Mouse (Mus musculus) liver, embryonic 12.5 days (tissue): Measurements from ENCODE around the gene Rnf130. TPM values are rescaled to one million over a fixed set of nuclear protein-coding genes. Genes with fewer than 3 reads are reported as not detected.
A peak's percentile ranks its signal among the peaks of the same experiment; 100 is the strongest.

Source experiments
- ATAC-seq: fragments of 200-750 bp; cut with Nextera tagmentation; 2 replicates; pipeline ENCODE4 v1.8.0; 2017; ENCODE audit warnings: moderate number of reproducible peaks, mild to moderate bottlenecking, moderate library complexity
- H3K27ac ChIP-seq: fragments of 300-500 bp; sonication (generic); 2 replicates; pipeline ENCODE4 v1.5.1; 2016; ENCODE audit warnings: mild to moderate bottlenecking
- H3K27me3 ChIP-seq: fragments of 300-500 bp; sonication (generic); replicated peaks from 2 replicates; pipeline ENCODE4 v1.6.1; 2016; ENCODE audit warnings: mild to moderate bottlenecking, moderate library complexity
- H3K36me3 ChIP-seq: fragments of 300-500 bp; sonication (generic); 2 replicates; pipeline ENCODE4 v1.6.1; 2016; ENCODE audit warnings: mild to moderate bottlenecking, moderate library complexity
- H3K4me1 ChIP-seq: fragments of 300-500 bp; sonication (generic); 2 replicates; pipeline ENCODE4 v1.6.1; 2016
- H3K4me2 ChIP-seq: fragments of 300-500 bp; sonication (generic); 2 replicates; pipeline ENCODE4 v1.6.1; 2016; ENCODE audit warnings: mild to moderate bottlenecking, moderate library complexity
- H3K4me3 ChIP-seq: fragments of 300-500 bp; sonication (generic); 2 replicates; pipeline ENCODE4 v1.5.1; 2016; ENCODE audit warnings: mild to moderate bottlenecking, moderate library complexity
- H3K9ac ChIP-seq: fragments of 300-500 bp; sonication (generic); 2 replicates; pipeline ENCODE4 v1.6.1; 2016; ENCODE audit warnings: mild to moderate bottlenecking, moderate library complexity
- H3K9me3 ChIP-seq: fragments of 300-500 bp; sonication (generic); replicated peaks from 2 replicates; pipeline ENCODE4 v1.6.1; 2016; ENCODE audit warnings: mild to moderate bottlenecking, moderate library complexity
- WGBS: fragments of 180-500 bp; shearing (Covaris S2); methylation state at CpG from one replicate; pipeline ENCODE4 v1.1.7; 2016; ENCODE audit not compliant: insufficient replicate concordance; 5-methylcytosine and 5-hydroxymethylcytosine counted together
- polyA plus RNA-seq: library from polyadenylated mRNA; unstranded; fragments of >200 nt; fragmentation: Nextera tagmentation; extraction: Ambion mirVana; gene quantifications from 2 replicates; pipeline ENCODE4 v1.2.1, GENCODE M21; 2016

Rnf130 gene
- 39.2 and 39.7 TPM in 2 replicates for polyA plus RNA-seq

DNA sequence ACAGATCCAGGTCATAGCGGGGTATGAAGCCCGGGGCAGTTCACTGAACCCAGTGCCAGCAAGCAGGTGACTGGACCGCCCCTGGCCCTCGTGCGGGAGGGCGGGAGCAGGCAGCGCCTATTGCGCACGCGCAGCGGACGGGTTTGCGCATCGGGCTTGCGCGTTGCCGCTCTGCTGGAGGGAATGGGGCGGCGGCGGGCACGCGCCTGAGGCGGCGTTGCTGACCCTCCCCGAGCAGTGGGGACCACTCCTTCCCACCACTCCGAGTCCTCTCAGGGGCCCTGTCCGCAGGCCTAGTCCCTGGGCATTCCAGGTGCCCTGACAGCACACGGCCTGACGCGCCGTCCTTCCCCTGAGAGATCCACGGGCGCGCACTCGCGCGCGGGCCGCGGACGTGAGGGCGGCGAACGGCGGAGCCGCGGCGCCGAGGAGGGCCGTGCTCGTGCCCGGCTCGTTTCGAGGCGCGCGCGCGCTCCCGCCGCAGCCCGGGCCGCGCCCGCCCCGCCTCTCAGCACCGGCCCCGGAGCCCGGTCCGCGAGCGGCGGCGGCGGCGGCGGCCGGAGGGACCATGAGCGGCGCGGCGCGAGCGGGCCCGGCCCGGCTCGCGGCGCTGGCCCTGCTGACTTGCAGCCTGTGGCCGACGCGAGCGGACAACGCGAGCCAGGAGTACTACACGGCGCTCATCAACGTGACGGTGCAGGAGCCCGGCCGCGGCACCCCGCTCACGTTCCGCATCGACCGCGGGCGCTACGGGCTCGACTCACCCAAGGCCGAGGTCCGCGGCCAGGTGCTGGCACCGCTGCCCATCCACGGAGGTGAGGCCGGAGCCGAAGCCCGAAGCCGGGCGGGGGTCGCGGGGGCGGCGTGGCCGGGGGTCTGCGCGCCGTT, at the start of gene Rnf130:
Rnf130 (plus strand) TSS at position 514 of the 888 bp plus-strand sequence.
- no peaks in the 10 kb centered on the region for H3K9me3 ChIP-seq
- H3K9ac ChIP-seq: peak within 1 kb of the TSS; percentile 88
- peak within 1 kb of the TSS; percentile 100 for H3K4me2 ChIP-seq
- peaks cover 19% of the 10 kb centered on the region; the same call in 1 of the 2 replicates for H3K27me3 ChIP-seq
- peak within 1 kb of the TSS; percentile 84 for H3K27ac ChIP-seq
- peak; percentile 87 for ATAC-seq
- peaks cover 45% of the 10 kb centered on the region for H3K4me1 ChIP-seq
- H3K4me3 ChIP-seq: peak within 1 kb of the TSS; percentile 80
- no peaks in the 10 kb centered on the region for H3K36me3 ChIP-seq
- under 1% methylated on average over 82 of the region's 129 CpGs for WGBS

DNA sequence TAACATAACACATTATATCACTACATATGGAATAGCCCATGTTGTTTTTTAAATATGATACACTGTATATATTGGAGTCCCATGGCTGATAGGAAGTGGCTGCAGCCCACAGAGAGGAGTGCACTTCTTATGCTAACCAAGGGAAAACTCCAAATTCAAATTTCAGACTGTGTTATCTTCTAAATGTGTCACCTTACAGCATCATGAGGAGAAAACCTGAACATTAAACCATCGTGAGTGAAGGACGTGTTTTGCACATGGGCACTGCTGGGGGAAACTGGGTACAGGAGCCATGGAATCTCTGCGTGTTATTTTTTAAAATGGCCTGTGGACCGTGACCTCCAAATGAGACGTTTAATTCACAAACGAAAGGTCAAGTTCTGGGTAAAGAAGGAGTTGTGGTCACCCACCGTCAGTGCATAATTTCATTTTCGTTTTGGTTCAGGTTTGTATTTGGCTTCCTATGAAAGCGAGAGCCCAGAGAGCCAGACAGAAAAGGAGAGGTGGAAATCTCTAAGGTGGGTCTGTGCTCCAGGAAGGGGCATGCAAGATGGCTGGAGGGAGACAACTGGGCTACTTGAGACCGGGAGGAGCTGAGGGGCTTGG, 47.1 kb upstream of the Rnf130 start:
- no peak overlapping the region for H3K4me2 ChIP-seq
- no peak for ATAC-seq
- no peaks in the 10 kb centered on the region for H3K9me3 ChIP-seq

DNA sequence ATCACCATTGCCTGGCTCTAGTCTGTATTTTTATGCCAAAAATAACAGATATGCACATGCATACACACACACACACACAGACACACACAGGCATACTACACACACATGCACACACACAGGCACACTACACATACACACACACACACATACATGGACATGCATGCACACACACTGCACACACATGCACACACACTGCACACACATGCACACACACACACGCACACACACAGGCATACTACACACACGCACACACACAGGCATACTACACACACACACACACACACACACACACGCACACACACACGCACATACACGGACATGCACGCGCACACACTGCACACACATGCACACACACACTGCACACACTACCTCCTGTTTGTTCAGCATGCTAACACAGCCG, 46.2 kb upstream of the Rnf130 start:
- Histone ChIP-seq H3K9ac (no peak overlapping the region), H3K9me3 (no peaks in the 10 kb centered on the region), H3K36me3 (no peaks in the 10 kb centered on the region), H3K27ac (no peak overlapping the region), H3K4me2 (no peak overlapping the region), H3K27me3 (no peaks in the 10 kb centered on the region), H3K4me3 (no peak overlapping the region), H3K4me1 (peaks cover 41% of the 10 kb centered on the region)
- ATAC-seq: no peak
- 89% methylated on average over 8 of the region's 8 CpGs for WGBS

More for the DNA sequence above, 47.1 kb upstream of the Rnf130 start:
- no peaks in the 10 kb centered on the region for H3K27me3 ChIP-seq
- H3K9ac ChIP-seq: no peak overlapping the region
- no peaks in the 10 kb centered on the region for H3K36me3 ChIP-seq
- 80% methylated on average over 10 of the region's 10 CpGs for WGBS
- peaks cover 33% of the 10 kb centered on the region for H3K4me1 ChIP-seq
- H3K4me3 ChIP-seq: no peak overlapping the region
- H3K27ac ChIP-seq: no peak overlapping the region

DNA sequence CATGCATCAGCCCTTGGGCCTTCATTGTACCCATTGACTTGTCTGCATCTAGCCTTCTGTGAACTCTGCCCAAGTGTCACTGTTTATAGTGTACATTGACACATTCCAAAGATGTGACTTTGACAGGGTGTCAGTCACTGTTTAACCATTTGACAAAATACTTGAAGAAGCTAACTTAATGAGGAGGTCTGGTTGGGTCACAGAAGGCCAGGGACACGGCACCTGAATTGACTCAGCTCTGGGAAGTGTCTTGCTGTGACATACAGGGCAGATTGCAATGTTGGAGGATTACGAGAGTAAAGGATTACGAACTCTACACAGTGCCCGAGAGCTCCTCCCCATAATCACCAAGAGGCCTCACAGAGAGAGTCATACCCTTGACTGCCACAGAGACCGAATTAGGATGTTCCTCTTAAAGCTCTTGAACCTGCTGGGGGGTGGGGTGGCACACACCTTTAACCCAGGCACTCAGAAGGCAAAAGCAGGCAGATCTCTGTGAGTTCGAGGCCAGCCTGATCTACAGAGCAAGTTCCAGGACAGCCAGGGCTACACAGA, 44.4 kb upstream of the Rnf130 start:
- H3K4me1 ChIP-seq: peaks cover 59% of the 10 kb centered on the region
- no peaks in the 10 kb centered on the region for H3K27me3 ChIP-seq
- peak overlapping the region; percentile 56 for H3K4me2 ChIP-seq
- H3K27ac ChIP-seq: peak overlapping the region; percentile 92
- 47% methylated on average over 6 of the region's 6 CpGs for WGBS
- peak overlapping the region; percentile 52 for H3K9ac ChIP-seq
- no peak for ATAC-seq
- H3K4me3 ChIP-seq: no peak overlapping the region
- H3K36me3 ChIP-seq: no peaks in the 10 kb centered on the region
- H3K9me3 ChIP-seq: no peaks in the 10 kb centered on the region

DNA sequence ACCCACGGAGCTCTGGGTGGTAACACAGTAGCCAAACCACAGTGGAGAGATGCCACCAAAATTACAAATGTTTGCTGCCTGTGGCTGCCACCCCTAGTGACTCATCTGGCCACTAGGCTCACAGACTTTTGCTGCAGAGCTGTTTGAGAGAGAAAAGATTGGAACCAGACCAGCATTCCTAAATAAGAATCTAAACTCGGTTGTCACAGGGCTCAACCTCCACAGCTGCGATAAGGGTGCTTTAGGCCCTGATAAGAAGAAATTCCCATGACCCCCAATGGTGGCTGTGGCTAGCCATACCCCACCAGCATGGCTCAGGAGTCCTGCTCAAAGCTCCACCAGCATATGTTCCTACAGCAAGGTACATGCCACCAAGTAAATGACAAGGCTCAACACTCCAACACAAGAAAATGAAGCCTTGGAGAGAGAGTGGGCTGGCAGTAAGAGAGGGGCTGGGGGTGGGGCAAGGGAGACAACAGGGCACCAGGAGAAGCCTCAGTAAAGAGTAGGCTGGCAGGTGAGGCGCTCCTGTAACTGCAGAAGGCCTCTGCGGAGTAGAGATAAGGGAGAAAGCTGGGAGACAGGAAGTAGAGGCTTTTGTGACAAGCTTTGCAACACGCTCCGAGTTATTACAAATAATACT, 43.7 kb upstream of the Rnf130 start:
- Histone ChIP-seq H3K4me1 (peaks cover 65% of the 10 kb centered on the region), H3K27ac (peak overlapping the region; percentile 92), H3K4me3 (no peak overlapping the region; the same call in 1 of the 2 replicates), H3K36me3 (no peaks in the 10 kb centered on the region), H3K9ac (peak overlapping the region; percentile 52), H3K4me2 (peak overlapping the region; percentile 56), H3K27me3 (no peaks in the 10 kb centered on the region), H3K9me3 (no peaks in the 10 kb centered on the region)
- peak; percentile 84 for ATAC-seq
- WGBS: 6% methylated on average over 7 of the region's 7 CpGs

DNA sequence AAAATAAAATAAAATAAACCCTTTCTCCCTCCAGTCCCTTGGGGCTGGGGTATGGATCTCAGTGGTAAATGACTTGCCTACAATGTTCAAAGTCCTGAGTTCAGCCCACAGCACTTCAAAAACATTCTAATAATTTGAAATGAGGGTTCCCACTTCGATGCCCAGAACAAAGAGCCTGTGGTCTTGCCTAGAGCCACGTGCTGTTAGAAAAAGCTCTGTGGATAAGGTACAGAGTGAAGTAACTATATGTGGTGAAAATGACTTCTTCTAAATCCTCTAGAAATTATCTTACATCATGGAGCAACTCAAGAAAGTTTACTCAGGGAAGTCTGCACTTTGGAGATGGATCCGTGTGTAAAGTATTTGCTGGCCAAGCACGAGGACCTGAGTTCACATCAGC, 43.1 kb upstream of the Rnf130 start:
- no peaks in the 10 kb centered on the region for H3K36me3 ChIP-seq
- H3K27me3 ChIP-seq: no peaks in the 10 kb centered on the region
- no peak overlapping the region for H3K4me3 ChIP-seq
- no peak for ATAC-seq
- peaks cover 66% of the 10 kb centered on the region for H3K4me1 ChIP-seq
- H3K9me3 ChIP-seq: no peaks in the 10 kb centered on the region
- peak overlapping the region; percentile 56 for H3K4me2 ChIP-seq
- H3K9ac ChIP-seq: 0 out of 2 replicates have a peak overlapping the region, but pooled peaks have one; percentile 52
- H3K27ac ChIP-seq: peak overlapping the region; percentile 92
- 38% methylated on average over 4 of the region's 4 CpGs for WGBS

- Histone ChIP-seq H3K4me2 (no peak overlapping the region), H3K27ac (peak overlapping the region; percentile 92), H3K9me3 (no peaks in the 10 kb centered on the region), H3K9ac (no peak overlapping the region), H3K4me1 (peaks cover 66% of the 10 kb centered on the region), H3K27me3 (no peaks in the 10 kb centered on the region), H3K4me3 (no peak overlapping the region), H3K36me3 (no peaks in the 10 kb centered on the region)
- ATAC-seq: no peak
- whole genome bisulfite sequencing: 33% methylated on average over 4 of the region's 4 CpGs
These were observed 42.3 kb upstream of the Rnf130 start for GRCm38 (mm10) chr11:49982881-49983280.

DNA sequence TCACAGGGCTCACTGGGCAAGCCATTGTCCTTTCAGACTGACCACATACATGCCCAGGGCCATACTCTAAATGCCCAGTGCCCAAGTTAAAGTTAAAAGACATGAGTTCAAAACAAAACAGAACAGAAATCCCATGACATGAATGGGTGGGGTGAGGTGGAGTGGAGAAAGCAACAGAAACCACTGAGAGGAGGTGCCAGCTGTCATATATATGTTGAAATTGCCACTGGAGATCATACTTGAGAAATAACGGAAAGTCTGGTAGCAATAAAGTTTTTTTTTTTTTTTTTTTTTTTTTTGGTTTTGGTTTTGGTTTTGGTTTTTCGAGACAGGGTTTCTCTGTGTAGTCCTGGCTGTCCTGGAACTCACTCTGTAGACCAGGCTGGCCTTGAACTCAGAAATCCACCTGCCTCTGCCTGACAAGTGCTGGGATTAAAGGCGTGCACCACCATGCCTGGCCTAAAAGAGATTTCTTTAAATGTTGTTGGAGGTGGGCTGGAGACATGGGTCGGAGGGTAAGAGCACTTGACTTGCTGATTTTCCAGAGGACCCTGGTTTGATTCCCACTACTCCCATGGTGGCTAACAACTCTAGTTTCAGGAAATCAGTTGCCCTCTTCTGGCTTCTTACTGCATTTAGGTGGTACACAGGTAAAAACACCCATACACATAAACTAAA, 41.1 kb upstream of the Rnf130 start:
- Histone ChIP-seq H3K36me3 (no peaks in the 10 kb centered on the region), H3K4me1 (peaks cover 66% of the 10 kb centered on the region), H3K9ac (peak overlapping the region; percentile 22; the same call in 1 of the 2 replicates), H3K27me3 (no peaks in the 10 kb centered on the region), H3K9me3 (no peaks in the 10 kb centered on the region), H3K4me3 (no peak overlapping the region), H3K4me2 (no peak overlapping the region), H3K27ac (peak overlapping the region; percentile 92)
- ATAC-seq: no peak
- WGBS: 61% methylated on average over 4 of the region's 4 CpGs

GRCm38 (mm10) chr11:49985009-49985408, 40.1 kb upstream of the Rnf130 start:
- 62% methylated on average over 4 of the region's 4 CpGs for WGBS
- Histone ChIP-seq H3K9me3 (no peaks in the 10 kb centered on the region), H3K36me3 (no peaks in the 10 kb centered on the region), H3K4me2 (peak overlapping the region; percentile 55), H3K4me1 (peaks cover 69% of the 10 kb centered on the region), H3K27ac (peak overlapping the region; percentile 92), H3K4me3 (peak overlapping the region; percentile 2; the same call in 1 of the 2 replicates), H3K9ac (0 out of 2 replicates have a peak overlapping the region, but pooled peaks have one; percentile 41), H3K27me3 (no peaks in the 10 kb centered on the region)
- peak; percentile 83 for ATAC-seq

DNA sequence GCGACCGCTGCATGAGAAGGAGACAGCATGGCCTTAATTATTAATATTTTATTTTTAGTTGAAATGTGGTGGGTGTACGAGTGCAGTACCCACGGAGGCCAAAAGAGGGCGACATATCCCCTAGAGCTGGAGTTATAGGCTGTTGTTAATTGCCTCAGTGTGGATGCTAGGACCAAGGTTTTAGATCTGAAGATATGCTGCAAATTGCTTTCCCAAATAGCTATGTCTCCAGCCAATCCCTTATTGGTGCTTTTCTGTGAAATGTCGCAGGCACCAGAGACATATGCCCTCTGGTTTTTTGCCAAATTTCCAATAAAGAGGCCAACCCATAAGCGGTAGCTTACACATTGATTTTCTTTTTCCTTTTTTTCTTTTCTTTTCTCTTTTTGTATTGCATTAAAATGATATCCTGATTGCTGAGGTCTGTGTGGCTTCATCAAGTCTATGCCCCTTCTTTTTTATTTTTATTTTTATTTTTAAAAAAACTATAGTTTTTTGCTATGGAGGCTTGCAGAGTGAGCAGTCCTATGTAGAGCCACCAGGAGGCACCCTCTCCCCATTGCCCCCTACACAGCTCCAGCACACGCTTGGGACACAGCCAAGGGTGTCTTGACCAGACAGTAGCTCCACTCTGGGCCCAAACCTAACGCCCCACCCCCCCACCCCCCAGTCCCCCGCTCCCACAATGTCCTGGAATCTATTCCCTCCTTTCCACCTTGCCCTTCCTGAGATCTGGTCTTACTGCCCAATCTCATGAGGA, 38.7 kb upstream of the Rnf130 start:
- WGBS: 20% methylated on average over 10 of the region's 10 CpGs
- Histone ChIP-seq H3K9ac (no peak overlapping the region), H3K4me1 (peaks cover 55% of the 10 kb centered on the region), H3K27ac (peak overlapping the region; percentile 92; the same call in 1 of the 2 replicates), H3K36me3 (no peaks in the 10 kb centered on the region), H3K4me3 (no peak overlapping the region), H3K4me2 (no peak overlapping the region), H3K27me3 (no peaks in the 10 kb centered on the region), H3K9me3 (no peaks in the 10 kb centered on the region)
- ATAC-seq: peak; percentile 48; the same call in 1 of the 2 replicates
